Mouse (Mus musculus) G1E (cell line): ENCODE measurements around the gene Gli1. TPM values are rescaled to one million over a fixed set of nuclear protein-coding genes. Genes with fewer than 3 reads are reported as not detected.

ENCODE experiments used
- ATAC-seq: 2 replicates; pipeline ENCODE4 v1.8.0; 2016; ENCODE audit warnings: mild to moderate bottlenecking; ENCODE audit not compliant: insufficient number of reproducible peaks, poor library complexity, low FRiP score, severe bottlenecking; ENCODE audit errors: extremely low read depth
- DNase-seq: peaks from one replicate; pipeline ENCODE4 v3.0.0; 2012; ENCODE audit warnings: low spot score
- H3K27me3 ChIP-seq: 2 replicates; pipeline ENCODE4 v1.6.1; 2012; ENCODE audit warnings: mild to moderate bottlenecking, low read length, inconsistent platforms; ENCODE audit not compliant: insufficient read depth
- H3K36me3 ChIP-seq: replicated peaks from 2 replicates; pipeline ENCODE3; 2012; ENCODE audit warnings: mild to moderate bottlenecking, inconsistent platforms
- H3K4me1 ChIP-seq: 2 replicates; pipeline ENCODE4 v1.6.1; 2012; ENCODE audit warnings: low read depth, low read length, inconsistent platforms, mixed read lengths; ENCODE audit not compliant: insufficient read depth
- H3K4me3 ChIP-seq: 2 replicates; pipeline ENCODE4 v1.5.1; 2012; ENCODE audit warnings: low read depth, mild to moderate bottlenecking, inconsistent platforms, low read length, moderate library complexity, mixed read lengths
- H3K9me3 ChIP-seq: replicated peaks from 2 replicates; pipeline ENCODE4 v1.6.1; 2012; ENCODE audit warnings: inconsistent platforms
- CTCF ChIP-seq: IDR thresholded peaks from 2 replicates; pipeline ENCODE4 v1.5.1; 2012; ENCODE audit warnings: low read depth, low read length, inconsistent platforms, mixed read lengths
- GATA1 ChIP-seq: IDR thresholded peaks from 2 replicates; pipeline ENCODE4 v1.6.1; 2012; ENCODE audit warnings: borderline replicate concordance, low read length, inconsistent platforms, mixed read lengths
- GATA2 ChIP-seq: IDR thresholded peaks from 2 replicates; pipeline ENCODE4 v1.6.1; 2012; ENCODE audit warnings: low read depth, low read length, inconsistent platforms, borderline replicate concordance
- POLR2AphosphoS5 ChIP-seq: IDR thresholded peaks from 2 replicates; pipeline ENCODE4 v1.6.1; 2012; ENCODE audit warnings: low read depth, low read length, inconsistent platforms; ENCODE audit not compliant: insufficient replicate concordance
- TAL1 ChIP-seq: conservative IDR thresholded peaks from 2 replicates; pipeline ENCODE4 v1.6.1; 2012; ENCODE audit warnings: low read depth, low read length, inconsistent platforms, mixed read lengths
- polyA plus RNA-seq: library from polyadenylated mRNA; stranded (reverse); fragments of >175 nt; gene quantifications from 2 replicates; pipeline ENCODE4 v1.2.3, GENCODE M21; 2012
- total RNA-seq, 2 experiments: library from RNA; stranded (forward) in 1 of 2; stranded (reverse) in 1 of 2; fragments of 200-1000 nt in 1 of 2; fragments of >200 nt in 1 of 2; fragmentation: Nextera tagmentation in 1 of 2; gene quantifications; 2 replicates each; pipeline ENCODE4 v1.2.3; 2014 to 2017

Gene Gli1
- total and polyA plus RNA-seq, 3 experiments, result 0.11 to 0.23 (median 0.18) TPM

DNA sequence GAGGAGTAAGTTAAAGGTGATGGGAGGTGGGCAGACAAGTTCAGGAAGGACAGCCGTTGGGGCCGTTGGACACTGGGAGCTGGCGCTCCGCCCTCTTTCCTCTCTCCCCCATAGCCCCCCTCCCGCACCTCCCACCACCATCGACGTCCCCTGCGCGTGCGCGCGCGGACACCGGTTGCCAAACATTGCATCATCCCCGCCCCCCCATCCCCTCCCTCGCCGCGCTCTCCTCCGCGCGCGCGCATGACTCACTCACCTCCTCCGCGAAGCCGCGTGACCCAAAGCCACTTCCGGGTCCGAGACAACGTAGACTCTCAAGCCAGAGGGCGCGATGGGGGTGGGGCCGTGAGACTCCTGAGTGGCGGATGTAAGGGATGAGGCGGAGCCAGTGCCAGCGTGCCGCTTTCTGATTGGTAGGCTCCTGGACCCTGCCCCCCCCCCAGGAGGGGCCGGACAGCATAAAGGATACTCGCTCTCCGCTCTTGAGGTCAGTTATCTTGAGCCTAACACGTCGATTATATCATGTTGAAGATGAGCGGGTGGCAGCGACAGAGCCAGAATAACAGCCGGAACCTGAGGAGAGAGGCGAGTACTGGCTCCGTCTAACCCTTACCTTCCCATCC, 51.4 kb downstream of the Gli1 start:
- Histone ChIP-seq H3K4me1 (peaks cover 77% of the 10 kb centered on the region), H3K27me3 (no peaks in the 10 kb centered on the region), H3K9me3 (no peaks in the 10 kb centered on the region), H3K36me3 (peaks cover 59% of the 10 kb centered on the region), H3K4me3 (peak overlapping the region; percentile 81)
- DNase-seq (peak; percentile 92), ATAC-seq (peak; percentile 73)
- no peak for TF ChIP-seq GATA2
- peak; percentile 98; the same call in 1 of the 2 replicates for TF ChIP-seq POLR2AphosphoS5

DNA sequence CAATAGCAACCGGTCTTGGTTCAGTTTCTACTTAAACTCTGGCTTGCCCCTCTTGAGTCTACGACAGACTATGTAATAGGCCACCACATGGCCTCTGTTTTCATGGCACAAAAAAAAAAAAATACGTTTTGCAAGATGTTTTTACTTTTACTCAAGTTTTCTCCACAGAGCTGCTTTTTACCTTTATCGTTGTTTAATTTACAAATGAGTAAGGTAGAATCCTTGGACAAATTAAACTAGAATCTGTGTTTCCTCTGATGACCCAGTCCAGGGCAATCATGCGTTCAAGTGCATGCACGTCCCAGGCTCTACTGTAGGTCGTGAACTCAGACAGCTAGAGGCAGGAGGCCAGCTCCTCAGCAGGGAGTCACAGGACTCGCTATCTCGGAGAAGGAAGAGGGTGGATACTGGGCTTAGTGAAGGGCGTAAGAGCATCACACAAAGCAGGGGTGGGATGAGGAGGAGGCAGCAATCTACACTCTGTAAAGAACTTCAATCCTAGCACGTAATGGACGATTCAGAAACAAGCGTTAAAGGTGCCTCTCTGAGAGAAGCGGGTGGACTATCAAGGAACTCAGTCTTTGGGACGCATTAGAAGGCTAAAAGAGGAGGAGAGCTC, 52.1 kb downstream of the Gli1 start:
- TF ChIP-seq GATA2, result no peak
- TF ChIP-seq GATA1, result no peak
- TF ChIP-seq TAL1, result no peak
- no peak; the same call in 1 of the 2 replicates for TF ChIP-seq POLR2AphosphoS5
- no peaks in the 10 kb centered on the region for H3K27me3 ChIP-seq
- H3K4me3 ChIP-seq, result peak overlapping the region; percentile 81
- H3K4me1 ChIP-seq, result peaks cover 77% of the 10 kb centered on the region
- H3K9me3 ChIP-seq, result no peaks in the 10 kb centered on the region
- peaks cover 59% of the 10 kb centered on the region for H3K36me3 ChIP-seq
- no peak for DNase-seq
- ATAC-seq, result no peak

DNA sequence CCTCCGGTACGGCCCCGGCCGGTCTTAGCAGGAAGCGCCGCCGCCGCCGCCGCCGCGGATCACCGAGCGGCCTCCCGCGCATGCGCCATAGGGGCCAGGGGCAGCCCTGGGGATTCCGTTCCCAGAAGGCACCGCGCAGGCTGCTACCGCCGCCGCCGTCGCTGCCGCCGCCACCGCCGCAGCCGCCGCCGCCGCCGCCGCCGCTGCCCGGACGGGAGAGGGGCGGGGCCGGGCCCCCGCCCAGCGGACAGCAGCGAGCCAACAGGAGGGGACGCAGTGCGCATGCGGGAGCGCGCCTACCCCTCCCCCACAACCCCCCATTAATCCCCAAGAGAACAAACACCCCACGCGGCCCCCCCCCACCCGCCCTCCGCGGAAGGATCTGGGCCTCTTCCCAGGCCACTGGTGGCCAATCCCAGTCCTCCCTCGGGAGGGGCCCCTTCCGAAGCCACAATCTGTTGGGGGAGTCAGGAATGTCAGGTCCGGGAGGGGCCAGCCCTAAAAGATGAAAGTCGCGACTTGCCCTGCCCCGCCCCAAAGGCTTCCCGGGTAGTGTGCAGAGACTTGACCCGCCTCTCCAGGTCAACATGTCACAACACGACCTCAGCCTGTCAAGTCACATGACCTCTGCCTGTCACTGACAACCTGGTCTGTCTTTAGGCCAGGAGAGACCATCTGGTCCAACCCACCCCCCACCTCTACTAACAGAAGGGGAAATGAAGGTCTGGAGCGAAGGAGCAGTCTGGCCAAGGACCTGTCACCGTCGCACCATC, 52.8 kb downstream of the Gli1 start, which contains the start of gene Mbd6:
TSS of gene Mbd6 (minus strand) at position 219 of the 773 bp plus-strand sequence.
- ATAC-seq, result peak; percentile 54
- Histone ChIP-seq H3K4me3 (peak within 1 kb of the TSS; percentile 81), H3K4me1 (peaks cover 78% of the 10 kb centered on the region), H3K9me3 (no peaks in the 10 kb centered on the region), H3K27me3 (no peaks in the 10 kb centered on the region), H3K36me3 (peaks cover 59% of the 10 kb centered on the region)
- DNase-seq, result peak; percentile 97
- TF ChIP-seq TAL1 (no peak), CTCF (no peak), POLR2AphosphoS5 (0 out of 2 replicates have a peak, but pooled peaks have one; percentile 17), GATA2 (no peak), GATA1 (no peak)

- DNase-seq, result peak; percentile 70
- Histone ChIP-seq H3K27me3 (no peaks in the 10 kb centered on the region), H3K4me3 (peak overlapping the region; percentile 81), H3K36me3 (peaks cover 59% of the 10 kb centered on the region), H3K4me1 (peaks cover 78% of the 10 kb centered on the region), H3K9me3 (no peaks in the 10 kb centered on the region)
- ATAC-seq, result no peak
- TF ChIP-seq TAL1, result no peak
- no peak for TF ChIP-seq POLR2AphosphoS5
- no peak for TF ChIP-seq CTCF
- no peak for TF ChIP-seq GATA2
- no peak for TF ChIP-seq GATA1
Observed at GRCm38 (mm10) chr10:127288328-127288799, 53.4 kb downstream of the Gli1 start.

GRCm38 (mm10) chr10:127287936-127288293, 53.9 kb downstream of the Gli1 start:
- DNase-seq (no peak), ATAC-seq (no peak)
- TF ChIP-seq TAL1 (no peak), CTCF (no peak), GATA2 (no peak), POLR2AphosphoS5 (no peak), GATA1 (no peak)
- H3K4me3 ChIP-seq, result peak overlapping the region; percentile 81
- peaks cover 59% of the 10 kb centered on the region for H3K36me3 ChIP-seq
- H3K9me3 ChIP-seq, result no peaks in the 10 kb centered on the region
- H3K27me3 ChIP-seq, result no peaks in the 10 kb centered on the region
- H3K4me1 ChIP-seq, result peaks cover 77% of the 10 kb centered on the region

GRCm38 (mm10) chr10:127287271-127287935, 54.4 kb downstream of the Gli1 start:
- Histone ChIP-seq H3K36me3 (peaks cover 63% of the 10 kb centered on the region), H3K9me3 (no peaks in the 10 kb centered on the region), H3K4me1 (peaks cover 80% of the 10 kb centered on the region), H3K27me3 (no peaks in the 10 kb centered on the region), H3K4me3 (peak overlapping the region; percentile 81)
- no peak for ATAC-seq
- DNase-seq, result no peak
- no peak for TF ChIP-seq GATA1
- TF ChIP-seq POLR2AphosphoS5, result no peak
- no peak for TF ChIP-seq TAL1
- no peak for TF ChIP-seq CTCF
- TF ChIP-seq GATA2, result no peak
